Mouse (Mus musculus) intestine, embryonic 15.5 days (tissue): Measurements from ENCODE around the gene Gpd1. TPM values are rescaled to one million over a fixed set of nuclear protein-coding genes. Genes with fewer than 3 reads are reported as not detected.
"Not testable (repeated sequence)": the region's sequence is repeated elsewhere in the genome, so short reads cannot be mapped to it uniquely, and the experiment has no call there.

Source experiments
- ATAC-seq: fragments of 200-750 bp; cut with Nextera tagmentation; 2 replicates; pipeline ENCODE4 v1.8.0; 2017; ENCODE audit warnings: moderate TSS enrichment, moderate library complexity
- H3K27ac ChIP-seq: fragments of 300-500 bp; sonication (generic); 2 replicates; pipeline ENCODE4 v1.5.1; 2015; ENCODE audit warnings: mild to moderate bottlenecking, inconsistent platforms
- H3K27me3 ChIP-seq: fragments of 300-500 bp; sonication (generic); replicated peaks from 2 replicates; pipeline ENCODE4 v1.6.1; 2015; ENCODE audit warnings: inconsistent platforms
- H3K36me3 ChIP-seq: fragments of 300-500 bp; sonication (generic); 2 replicates; pipeline ENCODE4 v1.6.1; 2015; ENCODE audit warnings: inconsistent platforms
- H3K4me1 ChIP-seq: fragments of 300-500 bp; sonication (generic); replicated peaks from 2 replicates; pipeline ENCODE4 v1.6.1; 2015; ENCODE audit warnings: inconsistent platforms
- H3K4me2 ChIP-seq: fragments of 300-500 bp; sonication (generic); replicated peaks from 2 replicates; pipeline ENCODE4 v1.6.1; 2015; ENCODE audit warnings: mild to moderate bottlenecking, inconsistent platforms
- H3K4me3 ChIP-seq: fragments of 300-500 bp; sonication (generic); replicated peaks from 2 replicates; pipeline ENCODE4 v1.5.1; 2015; ENCODE audit warnings: inconsistent platforms
- H3K9ac ChIP-seq: fragments of 300-500 bp; sonication (generic); 2 replicates; pipeline ENCODE4 v1.6.1; 2015; ENCODE audit warnings: inconsistent platforms
- H3K9me3 ChIP-seq: fragments of 300-500 bp; sonication (generic); 2 replicates; pipeline ENCODE4 v1.6.1; 2016; ENCODE audit warnings: inconsistent platforms
- WGBS: fragments of 180-500 bp; shearing (Covaris S2); methylation state at CpG from one replicate; pipeline ENCODE4 v1.1.7; 2015; 5-methylcytosine and 5-hydroxymethylcytosine counted together
- polyA plus RNA-seq: library from polyadenylated mRNA; unstranded; fragments of >200 nt; fragmentation: Nextera tagmentation; extraction: Ambion mirVana; gene quantifications from 2 replicates; pipeline ENCODE4 v1.2.1, GENCODE M21; 2015

Gene Gpd1
- polyA plus RNA-seq, 1 experiment from 2014 or later: 11.6 TPM

DNA sequence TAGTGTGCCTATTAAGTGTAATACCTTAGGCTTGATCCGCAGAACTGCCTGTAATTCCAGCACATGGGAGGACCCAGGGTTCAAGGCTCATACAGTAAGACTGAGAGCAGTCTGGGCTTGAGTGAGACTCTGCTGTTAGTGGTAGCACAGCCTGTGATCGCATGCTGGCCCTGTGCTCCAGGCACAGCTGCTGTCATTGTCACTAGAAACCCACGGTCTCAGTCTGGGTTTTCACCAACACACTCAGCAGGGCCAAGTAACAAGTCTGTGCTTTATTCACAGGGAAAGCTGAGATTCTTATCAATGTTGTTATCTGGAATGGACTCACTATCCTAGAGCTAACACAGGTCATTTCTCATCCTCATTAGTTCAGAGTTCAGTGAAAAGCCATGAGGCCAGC, 36.9 kb downstream of the Gpd1 start:
- ATAC-seq: no peak
- Histone ChIP-seq H3K9ac (no peak overlapping the region), H3K4me2 (no peak overlapping the region), H3K4me3 (no peak overlapping the region), H3K36me3 (no peaks in the 10 kb centered on the region), H3K27ac (no peak overlapping the region), H3K27me3 (no peaks in the 10 kb centered on the region), H3K4me1 (0 out of 2 replicates have a peak, but pooled peaks cover 5% of the 10 kb centered on the region), H3K9me3 (no peaks in the 10 kb centered on the region)
- 81% methylated on average over 3 of the region's 3 CpGs for WGBS

- WGBS: 75% methylated on average over 4 of the region's 4 CpGs
- 0 out of 2 replicates have a peak, but pooled peaks cover 2% of the 10 kb centered on the region for H3K4me1 ChIP-seq
- ATAC-seq: no peak
These were observed 50.2 kb downstream of the Gpd1 start for GRCm38 (mm10) chr15:99767467-99767866.

GRCm38 (mm10) chr15:99768761-99769160, 51.4 kb downstream of the Gpd1 start:
- no peak overlapping the region for H3K4me2 ChIP-seq
- no peak overlapping the region for H3K9ac ChIP-seq
- H3K4me3 ChIP-seq: no peak overlapping the region
- no peaks in the 10 kb centered on the region for H3K9me3 ChIP-seq
- no peak overlapping the region for H3K27ac ChIP-seq
- no peaks in the 10 kb centered on the region for H3K27me3 ChIP-seq
- H3K36me3 ChIP-seq: 0 out of 2 replicates have a peak, but pooled peaks cover 3% of the 10 kb centered on the region
- ATAC-seq: no peak
- H3K4me1 ChIP-seq: 0 out of 2 replicates have a peak, but pooled peaks cover 5% of the 10 kb centered on the region
- WGBS: 84% methylated on average over 1 of the region's 1 CpGs

More at GRCm38 (mm10) chr15:99767467-99767866, 50.2 kb downstream of the Gpd1 start:
- H3K36me3 ChIP-seq: 0 out of 2 replicates have a peak, but pooled peaks cover 3% of the 10 kb centered on the region
- no peak overlapping the region for H3K27ac ChIP-seq
- H3K4me2 ChIP-seq: no peak overlapping the region
- no peak overlapping the region for H3K4me3 ChIP-seq
- H3K27me3 ChIP-seq: no peaks in the 10 kb centered on the region
- H3K9me3 ChIP-seq: no peaks in the 10 kb centered on the region
- no peak overlapping the region for H3K9ac ChIP-seq

DNA sequence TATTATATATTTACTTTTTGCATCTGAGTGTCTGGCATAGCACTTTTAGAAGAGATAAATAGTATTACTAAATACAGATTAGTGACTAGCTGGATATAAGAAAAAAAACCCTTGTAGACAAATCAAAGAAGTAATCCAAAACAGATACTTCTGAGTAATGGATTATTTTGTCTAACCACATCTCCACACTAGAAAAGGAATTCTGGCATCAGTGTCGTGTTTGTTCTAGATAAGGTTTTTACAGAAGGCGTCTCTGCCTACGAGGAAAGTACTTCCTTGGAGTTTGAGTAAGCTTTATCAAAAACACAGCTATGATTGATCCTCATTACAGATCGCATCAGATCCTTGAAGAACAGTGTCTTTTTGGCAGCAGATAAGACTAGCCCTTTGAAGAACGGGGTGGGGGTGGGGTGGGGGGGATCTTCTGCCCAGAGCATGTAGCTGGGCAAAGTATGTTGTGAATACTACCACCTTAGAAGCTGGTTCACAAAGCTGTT, 53.7 kb downstream of the Gpd1 start:
- H3K4me2 ChIP-seq: peak overlapping the region; percentile 86
- 10% methylated on average over 5 of the region's 5 CpGs for WGBS
- H3K36me3 ChIP-seq: no peaks in the 10 kb centered on the region
- no peaks in the 10 kb centered on the region for H3K27me3 ChIP-seq
- H3K27ac ChIP-seq: 0 out of 2 replicates have a peak overlapping the region, but pooled peaks have one; percentile 95
- peak overlapping the region; percentile 89 for H3K4me3 ChIP-seq
- peak overlapping the region; percentile 87 for H3K9ac ChIP-seq
- no peak for ATAC-seq
- H3K4me1 ChIP-seq: 0 out of 2 replicates have a peak, but pooled peaks cover 5% of the 10 kb centered on the region
- H3K9me3 ChIP-seq: no peaks in the 10 kb centered on the region

GRCm38 (mm10) chr15:99771601-99772276, 54.4 kb downstream of the Gpd1 start:
- Histone ChIP-seq H3K27me3 (no peaks in the 10 kb centered on the region), H3K4me1 (0 out of 2 replicates have a peak, but pooled peaks cover 5% of the 10 kb centered on the region), H3K36me3 (no peaks in the 10 kb centered on the region), H3K4me3 (peak overlapping the region; percentile 89), H3K9me3 (no peaks in the 10 kb centered on the region), H3K27ac (peak overlapping the region; percentile 95), H3K4me2 (peak overlapping the region; percentile 86), H3K9ac (peak overlapping the region; percentile 87)
- under 1% methylated on average over 59 of the region's 59 CpGs for WGBS
- peak; percentile 73 for ATAC-seq

DNA sequence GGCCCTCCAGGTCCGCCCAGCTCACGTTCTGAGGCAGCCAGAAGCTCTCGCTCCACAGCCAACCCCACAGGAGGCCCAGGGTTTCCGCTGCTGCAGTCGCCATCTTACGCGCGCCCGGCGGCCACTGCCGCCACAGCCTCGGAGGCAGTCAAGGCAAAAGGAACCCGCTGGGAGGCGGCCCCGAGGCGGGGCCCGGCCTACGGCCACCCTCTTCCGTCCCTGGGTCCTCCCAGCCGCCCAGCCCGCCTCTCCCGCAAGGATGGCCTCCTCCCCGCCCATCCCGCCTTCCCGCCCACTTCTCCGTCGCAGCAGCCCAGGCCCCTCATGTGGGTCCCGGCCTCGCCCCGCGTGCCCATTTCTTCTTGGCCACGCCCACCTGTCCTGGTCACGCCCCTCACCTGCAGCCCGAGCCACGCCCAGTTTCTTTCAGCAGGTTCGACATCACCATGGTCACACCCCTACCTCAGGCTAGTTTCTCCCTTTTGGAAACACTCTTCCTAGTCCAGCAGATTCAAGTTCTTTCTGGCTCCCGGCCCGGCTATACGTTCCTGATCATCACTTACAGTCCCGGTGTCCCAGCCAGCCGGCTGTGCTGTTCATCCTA, 55.1 kb downstream of the Gpd1 start:
- H3K36me3 ChIP-seq: no peaks in the 10 kb centered on the region
- H3K4me1 ChIP-seq: 0 out of 2 replicates have a peak, but pooled peaks cover 5% of the 10 kb centered on the region
- peak overlapping the region; percentile 89 for H3K4me3 ChIP-seq
- no peaks in the 10 kb centered on the region for H3K27me3 ChIP-seq
- peak overlapping the region; percentile 86 for H3K4me2 ChIP-seq
- peak; percentile 98 for ATAC-seq
- H3K27ac ChIP-seq: peak overlapping the region; percentile 95
- WGBS: under 1% methylated on average over 40 of the region's 41 CpGs
- H3K9ac ChIP-seq: peak overlapping the region; percentile 87
- H3K9me3 ChIP-seq: no peaks in the 10 kb centered on the region

DNA sequence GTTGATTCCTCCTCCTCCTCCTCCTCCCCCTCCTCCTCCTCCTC, 55.4 kb downstream of the Gpd1 start, which contains the start of gene Cers5:
TSS of gene Cers5 (minus strand) at position 5 of the 44 bp plus-strand sequence.
- Histone ChIP-seq H3K4me2 (peak within 1 kb of the TSS; percentile 86), H3K27ac (peak within 1 kb of the TSS; percentile 95), H3K4me3 (peak within 1 kb of the TSS; percentile 89), H3K9ac (peak within 1 kb of the TSS; percentile 87)
- not testable (repeated sequence) for H3K27me3 ChIP-seq, ATAC-seq, H3K36me3 ChIP-seq, H3K4me1 ChIP-seq, H3K9me3 ChIP-seq

DNA sequence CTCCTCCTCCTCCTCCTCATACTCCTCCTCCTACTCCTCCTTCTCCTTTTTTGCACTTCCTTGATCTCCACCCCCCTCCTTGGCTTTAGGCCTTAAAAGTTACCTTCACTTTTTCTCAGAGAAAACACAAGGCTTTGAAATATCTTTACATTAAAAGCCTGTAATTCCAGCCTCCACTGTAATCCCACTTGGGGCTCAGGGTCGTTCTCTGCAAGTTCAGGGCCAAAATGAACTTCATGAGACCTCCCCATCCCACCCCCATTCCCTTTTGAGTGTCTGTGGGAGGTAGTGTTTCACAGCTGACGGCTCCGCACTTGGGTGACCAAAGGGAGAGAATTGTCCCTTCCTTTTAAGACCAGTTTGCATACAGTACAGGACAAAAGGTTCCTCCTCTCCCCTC, 55.6 kb downstream of the Gpd1 start:
- Histone ChIP-seq H3K36me3 (no peaks in the 10 kb centered on the region; the same call in 1 of the 2 replicates), H3K4me2 (peak overlapping the region; percentile 86), H3K9me3 (no peaks in the 10 kb centered on the region), H3K4me1 (0 out of 2 replicates have a peak, but pooled peaks cover 5% of the 10 kb centered on the region), H3K9ac (no peak overlapping the region), H3K4me3 (no peak overlapping the region), H3K27ac (peak overlapping the region; percentile 62), H3K27me3 (no peaks in the 10 kb centered on the region)
- ATAC-seq: no peak
- 32% methylated on average over 3 of the region's 3 CpGs for WGBS

Other genes with a start within 250 kb of the Gpd1 start
- 13.2 and 15.6 TPM in 2 replicates for gene Bcdin3d, start 242.8 kb upstream of the Gpd1 start, polyA plus RNA-seq
- 0.60 and 0.61 TPM in 2 replicates for gene Faim2, start 189.3 kb upstream of the Gpd1 start, polyA plus RNA-seq
- gene Aqp2, start 138.5 kb upstream of the Gpd1 start, polyA plus RNA-seq: 0.11 TPM in 1 of 2 replicates, not detected in the other
- gene Aqp5, start 126.7 kb upstream of the Gpd1 start, polyA plus RNA-seq: 0.65 and 1.1 TPM in 2 replicates
- not detected in 2 replicates for gene Aqp6, start 116.1 kb upstream of the Gpd1 start, polyA plus RNA-seq
- 108 and 120 TPM in 2 replicates for gene Racgap1, start 65.9 kb upstream of the Gpd1 start, polyA plus RNA-seq
- 2.2 and 2.4 TPM in 2 replicates for gene Asic1, start 47.1 kb upstream of the Gpd1 start, polyA plus RNA-seq
- gene Smarcd1, start 15.4 kb upstream of the Gpd1 start, polyA plus RNA-seq: 23.5 and 34.0 TPM in 2 replicates
- gene Gm17349, start 12.0 kb upstream of the Gpd1 start, polyA plus RNA-seq: not detected in 2 replicates
- 187 and 218 TPM in 2 replicates for gene Cox14, start 8.1 kb downstream of the Gpd1 start, polyA plus RNA-seq
- gene Cers5, start 55.4 kb downstream of the Gpd1 start, polyA plus RNA-seq: 48.1 and 49.5 TPM in 2 replicates
- gene Lima1, start 157.9 kb downstream of the Gpd1 start, polyA plus RNA-seq: 86.5 and 96.4 TPM in 2 replicates
- gene Fam186a, start 249.5 kb downstream of the Gpd1 start, polyA plus RNA-seq: not detected in 2 replicates